Mouse (Mus musculus): ENCODE measurements around the gene Chek2. TPM values are rescaled to one million over a fixed set of nuclear protein-coding genes. Genes with fewer than 3 reads are reported as not detected.

Gene Chek2
- polyA plus RNA-seq, 1 experiment from 2014 or later = 19.0 TPM

DNA sequence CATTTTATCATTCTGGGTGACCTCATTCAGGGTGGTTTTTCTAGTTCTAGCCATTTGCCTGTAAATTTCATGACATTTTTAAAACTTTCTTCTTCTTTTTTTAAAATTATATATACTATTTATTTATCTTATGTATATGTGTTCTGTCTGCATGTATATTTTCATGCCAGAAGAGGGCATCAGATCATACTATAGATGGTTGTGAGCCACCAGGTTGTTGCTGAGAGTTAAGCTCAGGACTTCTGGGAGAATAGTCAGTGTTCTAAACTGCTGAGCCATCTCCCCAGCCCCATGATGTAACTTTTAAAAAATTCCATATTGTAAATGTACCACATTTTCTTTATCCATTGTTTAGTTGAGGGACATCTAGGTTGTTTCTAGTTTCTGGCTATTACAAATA lies 69.1 kb downstream of the Chek2 start:
- Histone ChIP-seq H3K27me3 (ENCODE audit: control insufficient read depth, insufficient read depth, low read length) (no peaks in the 10 kb centered on the region), H3K4me1 (ENCODE audit: control insufficient read depth in 2 of 2, insufficient read depth in 2 of 2, low read length in 2 of 2) (peaks cover 5 to 16% of the 10 kb centered on the region in 2 experiments; a peak in 2 of 4 replicates), H3K27ac (replicated peaks in 1 of 2; ENCODE audit: control insufficient read depth in 1 of 2, insufficient read depth in 1 of 2, low read depth in 2 of 2, low read length in 2 of 2) (no peak overlapping the region), H3K36me3 (ENCODE audit: control insufficient read depth, insufficient read depth, low read length) (0 out of 2 replicates have a peak, but pooled peaks cover 6% of the 10 kb centered on the region), H3K4me3 (ENCODE audit: control insufficient read depth in 1 of 2, insufficient read depth in 1 of 2, low read depth in 1 of 2, low read length in 2 of 2) (no peak overlapping the region), H3K4me2 (ENCODE audit: low read length) (no peak overlapping the region), H3K9ac (ENCODE audit: low read length) (no peak overlapping the region), H3K9me3 (ENCODE audit: control insufficient read depth, low read length) (no peaks in the 10 kb centered on the region)
- ATAC-seq (ENCODE audit: insufficient number of reproducible peaks, insufficient read depth, low FRiP score, low read depth) = no peak

DNA sequence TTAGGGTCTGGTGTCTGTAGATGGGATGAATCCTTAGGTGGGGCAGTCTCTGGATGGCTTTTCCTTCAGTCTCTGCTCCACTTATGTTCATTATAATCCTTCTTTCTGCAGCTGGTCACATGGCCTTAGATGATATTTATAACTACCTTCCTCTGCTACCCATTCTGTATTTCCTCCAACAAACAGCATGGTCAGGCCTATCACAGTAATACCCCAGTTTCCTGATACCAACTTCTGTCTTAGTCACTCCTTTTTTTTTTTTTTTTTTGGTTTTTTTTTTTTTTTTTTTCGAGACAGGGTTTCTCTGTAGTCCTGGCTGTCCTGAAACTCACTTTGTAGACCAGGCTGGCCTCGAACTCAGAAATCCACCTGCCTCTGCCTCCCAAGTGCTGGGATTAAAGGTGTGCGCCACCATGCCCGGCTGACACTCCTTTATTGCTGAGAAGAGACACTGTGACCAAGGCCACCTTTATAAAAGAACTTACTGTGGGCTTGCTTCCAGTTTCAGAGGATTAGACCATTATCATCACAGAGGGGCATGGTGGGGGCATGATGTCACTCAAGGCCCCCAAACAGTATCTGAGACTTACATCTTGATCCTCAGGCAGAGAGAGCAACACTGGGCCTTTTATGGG lies 70.3 kb downstream of the Chek2 start:
- H3K9me3 ChIP-seq (ENCODE audit: control insufficient read depth, low read length) = no peaks in the 10 kb centered on the region

GRCm38 (mm10) chr5:110914859-110915258 lies 75.1 kb downstream of the Chek2 start:
- H3K9me3 ChIP-seq (ENCODE audit: control insufficient read depth, low read length) = no peaks in the 10 kb centered on the region
- 82% methylated on average over 11 of the region's 11 CpGs for WGBS
- H3K4me2 ChIP-seq (ENCODE audit: low read length) = no peak overlapping the region
- no peaks in the 10 kb centered on the region for H3K27me3 ChIP-seq (ENCODE audit: control insufficient read depth, insufficient read depth, low read length)
- no peaks in the 10 kb centered on the region for H3K36me3 ChIP-seq (ENCODE audit: control insufficient read depth, insufficient read depth, low read length)
- ATAC-seq (ENCODE audit: insufficient number of reproducible peaks, insufficient read depth, low FRiP score, low read depth) = no peak
- H3K4me3 ChIP-seq (ENCODE audit: control insufficient read depth in 1 of 2, insufficient read depth in 1 of 2, low read depth in 1 of 2, low read length in 2 of 2) = no peak overlapping the region
- no peak overlapping the region for H3K27ac ChIP-seq (replicated peaks in 1 of 2; ENCODE audit: control insufficient read depth in 1 of 2, insufficient read depth in 1 of 2, low read depth in 2 of 2, low read length in 2 of 2)
- H3K4me1 ChIP-seq (ENCODE audit: control insufficient read depth in 2 of 2, insufficient read depth in 2 of 2, low read length in 2 of 2) = peaks cover 13 to 25% of the 10 kb centered on the region in 2 experiments; a peak in 3 of 4 replicates
- no peak overlapping the region for H3K9ac ChIP-seq (ENCODE audit: low read length)

More for the DNA sequence above, 70.3 kb downstream of the Chek2 start:
- H3K36me3 ChIP-seq (ENCODE audit: control insufficient read depth, insufficient read depth, low read length) = 0 out of 2 replicates have a peak, but pooled peaks cover 6% of the 10 kb centered on the region
- H3K9ac ChIP-seq (ENCODE audit: low read length) = no peak overlapping the region
- no peaks in the 10 kb centered on the region for H3K27me3 ChIP-seq (ENCODE audit: control insufficient read depth, insufficient read depth, low read length)
- no peak overlapping the region for H3K27ac ChIP-seq (replicated peaks in 1 of 2; ENCODE audit: control insufficient read depth in 1 of 2, insufficient read depth in 1 of 2, low read depth in 2 of 2, low read length in 2 of 2)
- H3K4me3 ChIP-seq (ENCODE audit: control insufficient read depth in 1 of 2, insufficient read depth in 1 of 2, low read depth in 1 of 2, low read length in 2 of 2) = no peak overlapping the region
- no peak for ATAC-seq (ENCODE audit: insufficient number of reproducible peaks, insufficient read depth, low FRiP score, low read depth)
- 80% methylated on average over 3 of the region's 4 CpGs for WGBS
- H3K4me2 ChIP-seq (ENCODE audit: low read length) = no peak overlapping the region
- H3K4me1 ChIP-seq (ENCODE audit: control insufficient read depth in 2 of 2, insufficient read depth in 2 of 2, low read length in 2 of 2) = peaks cover 5 to 16% of the 10 kb centered on the region in 2 experiments; a peak in 2 of 4 replicates

DNA sequence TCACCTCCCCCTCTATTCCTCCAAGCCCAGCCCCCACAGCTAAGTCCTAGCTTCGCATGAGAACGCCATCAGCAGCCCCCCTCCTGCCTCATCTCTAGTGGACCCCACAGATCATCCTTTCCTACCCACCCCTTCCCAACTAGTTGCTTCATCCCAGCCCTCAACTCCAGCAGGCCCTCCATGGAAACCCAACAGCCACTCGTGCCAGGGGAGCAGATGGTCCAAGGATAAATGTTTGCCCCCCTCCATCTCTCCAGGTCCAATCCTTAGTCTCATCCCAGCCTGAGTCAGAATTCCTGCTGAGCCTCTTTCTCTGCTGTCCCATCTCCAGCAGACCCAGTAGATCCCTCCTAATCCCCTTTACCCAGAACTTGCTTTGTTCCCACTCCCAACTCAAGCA lies 76.5 kb downstream of the Chek2 start:
- Histone ChIP-seq H3K4me1 (ENCODE audit: control insufficient read depth in 2 of 2, insufficient read depth in 2 of 2, low read length in 2 of 2) (peaks cover 13 to 20% of the 10 kb centered on the region in 2 experiments; a peak in 3 of 4 replicates), H3K36me3 (ENCODE audit: control insufficient read depth, insufficient read depth, low read length) (no peaks in the 10 kb centered on the region)
- 90% methylated on average over 3 of the region's 3 CpGs for WGBS

DNA sequence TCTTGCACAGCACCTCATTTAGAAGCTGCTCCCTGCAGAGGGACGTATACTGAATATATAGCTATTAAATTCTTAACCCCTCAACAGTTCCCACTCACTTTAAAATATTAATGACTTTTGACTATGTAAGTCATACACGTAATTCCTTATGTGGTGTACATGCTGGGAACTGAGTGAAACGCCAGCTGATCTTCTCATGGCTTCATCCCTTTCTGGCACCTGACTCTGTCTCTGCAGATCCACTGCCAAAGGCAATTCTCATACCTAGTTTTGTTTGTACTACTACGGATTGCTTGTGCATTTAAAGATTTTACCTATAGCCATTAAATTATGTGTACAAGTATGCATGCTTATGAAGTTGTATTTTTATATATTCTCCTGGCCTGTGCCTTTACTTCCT lies 79.8 kb downstream of the Chek2 start:
- H3K27me3 ChIP-seq (ENCODE audit: control insufficient read depth, insufficient read depth, low read length) = no peaks in the 10 kb centered on the region
- ATAC-seq (ENCODE audit: insufficient number of reproducible peaks, insufficient read depth, low FRiP score, low read depth) = no peak
- H3K4me3 ChIP-seq (ENCODE audit: control insufficient read depth in 1 of 2, insufficient read depth in 1 of 2, low read depth in 1 of 2, low read length in 2 of 2) = no peak overlapping the region
- WGBS = 84% methylated on average over 4 of the region's 4 CpGs
- H3K9me3 ChIP-seq (ENCODE audit: control insufficient read depth, low read length) = no peaks in the 10 kb centered on the region
- no peak overlapping the region for H3K27ac ChIP-seq (replicated peaks in 1 of 2; ENCODE audit: control insufficient read depth in 1 of 2, insufficient read depth in 1 of 2, low read depth in 2 of 2, low read length in 2 of 2)
- H3K36me3 ChIP-seq (ENCODE audit: control insufficient read depth, insufficient read depth, low read length) = no peaks in the 10 kb centered on the region
- peaks cover 9 to 18% of the 10 kb centered on the region in 2 experiments for H3K4me1 ChIP-seq (ENCODE audit: control insufficient read depth in 2 of 2, insufficient read depth in 2 of 2, low read length in 2 of 2)
- no peak overlapping the region for H3K9ac ChIP-seq (ENCODE audit: low read length)
- no peak overlapping the region for H3K4me2 ChIP-seq (ENCODE audit: low read length)

More for the DNA sequence above, 76.5 kb downstream of the Chek2 start:
- Histone ChIP-seq H3K27ac (replicated peaks in 1 of 2; ENCODE audit: control insufficient read depth in 1 of 2, insufficient read depth in 1 of 2, low read depth in 2 of 2, low read length in 2 of 2) (no peak overlapping the region), H3K27me3 (ENCODE audit: control insufficient read depth, insufficient read depth, low read length) (no peaks in the 10 kb centered on the region), H3K4me2 (ENCODE audit: low read length) (no peak overlapping the region), H3K9me3 (ENCODE audit: control insufficient read depth, low read length) (no peaks in the 10 kb centered on the region), H3K4me3 (ENCODE audit: control insufficient read depth in 1 of 2, insufficient read depth in 1 of 2, low read depth in 1 of 2, low read length in 2 of 2) (no peak overlapping the region), H3K9ac (ENCODE audit: low read length) (no peak overlapping the region)
- no peak for ATAC-seq (ENCODE audit: insufficient number of reproducible peaks, insufficient read depth, low FRiP score, low read depth)

GRCm38 (mm10) chr5:110923336-110923735 lies 83.6 kb downstream of the Chek2 start:
- Histone ChIP-seq H3K4me3 (ENCODE audit: control insufficient read depth in 1 of 2, insufficient read depth in 1 of 2, low read depth in 1 of 2, low read length in 2 of 2) (no peak overlapping the region), H3K4me2 (ENCODE audit: low read length) (no peak overlapping the region), H3K9ac (ENCODE audit: low read length) (no peak overlapping the region), H3K4me1 (ENCODE audit: control insufficient read depth in 2 of 2, insufficient read depth in 2 of 2, low read length in 2 of 2) (peaks cover 0 to 3% of the 10 kb centered on the region in 2 experiments; a peak in 1 of 4 replicates), H3K36me3 (ENCODE audit: control insufficient read depth, insufficient read depth, low read length) (no peaks in the 10 kb centered on the region), H3K27ac (replicated peaks in 1 of 2; ENCODE audit: control insufficient read depth in 1 of 2, insufficient read depth in 1 of 2, low read depth in 2 of 2, low read length in 2 of 2) (no peak overlapping the region), H3K27me3 (ENCODE audit: control insufficient read depth, insufficient read depth, low read length) (no peaks in the 10 kb centered on the region), H3K9me3 (ENCODE audit: control insufficient read depth, low read length) (no peaks in the 10 kb centered on the region)
- ATAC-seq (ENCODE audit: insufficient number of reproducible peaks, insufficient read depth, low FRiP score, low read depth) = no peak
- 9% methylated on average over 1 of the region's 1 CpGs for WGBS

Other genes starting within 250 kb of the Chek2 start
- 25.6 and 27.5 TPM in 2 replicates for gene Noc4l, start 186.6 kb upstream of the Chek2 start, polyA plus RNA-seq (2014; fragmentation: Nextera tagmentation; extraction: Ambion mirVana)
- 9.1 and 14.3 TPM in 2 replicates for gene Ddx51, start 186.5 kb upstream of the Chek2 start, polyA plus RNA-seq (2014; fragmentation: Nextera tagmentation; extraction: Ambion mirVana)
- gene Ep400, start 69.3 kb upstream of the Chek2 start, polyA plus RNA-seq (2014; fragmentation: Nextera tagmentation; extraction: Ambion mirVana) = 24.3 and 26.9 TPM in 2 replicates
- gene Pus1, start 59.3 kb upstream of the Chek2 start, polyA plus RNA-seq (2014; fragmentation: Nextera tagmentation; extraction: Ambion mirVana) = 14.9 and 16.3 TPM in 2 replicates
- gene Ulk1, start 29.9 kb upstream of the Chek2 start, polyA plus RNA-seq (2014; fragmentation: Nextera tagmentation; extraction: Ambion mirVana) = 23.3 and 26.0 TPM in 2 replicates
- gene Hscb, start 202 bp upstream of the Chek2 start, polyA plus RNA-seq (2014; fragmentation: Nextera tagmentation; extraction: Ambion mirVana) = 23.1 and 24.3 TPM in 2 replicates
- gene Ttc28, start 39.8 kb downstream of the Chek2 start, polyA plus RNA-seq (2014; fragmentation: Nextera tagmentation; extraction: Ambion mirVana) = 7.9 and 9.0 TPM in 2 replicates